Mouse (Mus musculus): ENCODE measurements around the gene Ablim2. TPM values are rescaled to one million over a fixed set of nuclear protein-coding genes. Genes with fewer than 3 reads are reported as not detected.

The Ablim2 gene
- total RNA-seq, 1 experiment: 1.6 TPM

- in situ Hi-C loops (cut with MboI; ENCODE audit: low sequenced_read_pairs in 2 of 2, unreplicated experiment in 2 of 2): no loop called here
These were observed 141.3 kb downstream of the Ablim2 start for GRCm38 (mm10) chr5:35898994-35899393.

GRCm38 (mm10) chr5:35900401-35901225, 142.9 kb downstream of the Ablim2 start:
- DNase-seq (ENCODE audit: low read depth, low spot score): no peak
- in situ Hi-C loops (cut with MboI; ENCODE audit: low sequenced_read_pairs in 2 of 2, unreplicated experiment in 2 of 2): no loop called here
- Histone ChIP-seq H3K27ac (ENCODE audit: insufficient read depth, low read depth, low read length, poor library complexity, severe bottlenecking) (peak overlapping the region; percentile 60; the same call in 1 of the 2 replicates), H3K9me3 (ENCODE audit: control insufficient read depth, insufficient read depth, low read depth, low read length) (no peaks in the 10 kb centered on the region), H3K4me1 (ENCODE audit: control insufficient read depth in 2 of 2, insufficient read depth in 2 of 2, low read length in 2 of 2, poor library complexity in 1 of 2) (peaks cover 0 to 13% of the 10 kb centered on the region in 2 experiments; a peak in 2 of 4 replicates), H3K36me3 (ENCODE audit: control insufficient read depth, insufficient read depth, low read length, poor library complexity, severe bottlenecking) (no peaks in the 10 kb centered on the region), H3K9ac (ENCODE audit: insufficient read depth, low read depth, low read length, poor library complexity, severe bottlenecking) (no peak overlapping the region), H3K4me3 (ENCODE audit: insufficient read depth in 1 of 2, low read depth in 1 of 2, low read length in 2 of 2, poor library complexity in 1 of 2, severe bottlenecking in 1 of 2) (no peak overlapping the region)
- TF ChIP-seq ZC3H11A (IDR thresholded peaks at IDR 0.05; ENCODE audit: borderline replicate concordance, low read depth, low read length) (no peak), MAFK (IDR thresholded peaks at IDR 0.05; ENCODE audit: insufficient read depth, low read depth, low read length) (no peak), ZNF384 (IDR thresholded peaks at IDR 0.05; ENCODE audit: low read depth, low read length) (no peak), CHD2 (IDR thresholded peaks at IDR 0.05; ENCODE audit: low read depth, low read length) (no peak)

More at GRCm38 (mm10) chr5:35898994-35899393, 141.3 kb downstream of the Ablim2 start:
- H3K4me3 ChIP-seq (ENCODE audit: insufficient read depth in 1 of 2, low read depth in 1 of 2, low read length in 2 of 2, poor library complexity in 1 of 2, severe bottlenecking in 1 of 2): no peak overlapping the region
- no peak overlapping the region for H3K9ac ChIP-seq (ENCODE audit: insufficient read depth, low read depth, low read length, poor library complexity, severe bottlenecking)
- H3K36me3 ChIP-seq (ENCODE audit: control insufficient read depth, insufficient read depth, low read length, poor library complexity, severe bottlenecking): no peaks in the 10 kb centered on the region
- H3K27ac ChIP-seq (ENCODE audit: insufficient read depth, low read depth, low read length, poor library complexity, severe bottlenecking): no peak overlapping the region
- no peak for TF ChIP-seq ZC3H11A (IDR thresholded peaks at IDR 0.05; ENCODE audit: borderline replicate concordance, low read depth, low read length)
- no peak for TF ChIP-seq ZNF384 (IDR thresholded peaks at IDR 0.05; ENCODE audit: low read depth, low read length)
- TF ChIP-seq CHD2 (IDR thresholded peaks at IDR 0.05; ENCODE audit: low read depth, low read length): no peak
- no peak for TF ChIP-seq MAFK (IDR thresholded peaks at IDR 0.05; ENCODE audit: insufficient read depth, low read depth, low read length)
- no peaks in the 10 kb centered on the region for H3K9me3 ChIP-seq (ENCODE audit: control insufficient read depth, insufficient read depth, low read depth, low read length)
- no peak for DNase-seq (ENCODE audit: low read depth, low spot score)
- H3K4me1 ChIP-seq (ENCODE audit: control insufficient read depth in 2 of 2, insufficient read depth in 2 of 2, low read length in 2 of 2, poor library complexity in 1 of 2): peaks cover 0 to 17% of the 10 kb centered on the region in 2 experiments; a peak in 2 of 4 replicates

GRCm38 (mm10) chr5:35901226-35901809, 143.6 kb downstream of the Ablim2 start:
- TF ChIP-seq ZC3H11A (IDR thresholded peaks at IDR 0.05; ENCODE audit: borderline replicate concordance, low read depth, low read length) (no peak), CHD2 (IDR thresholded peaks at IDR 0.05; ENCODE audit: low read depth, low read length) (no peak), MAFK (IDR thresholded peaks at IDR 0.05; ENCODE audit: insufficient read depth, low read depth, low read length) (no peak), ZNF384 (IDR thresholded peaks at IDR 0.05; ENCODE audit: low read depth, low read length) (no peak), HCFC1 (IDR thresholded peaks at IDR 0.05; ENCODE audit: borderline replicate concordance, insufficient read depth, low read length) (no peak)
- in situ Hi-C loops (cut with MboI; ENCODE audit: low sequenced_read_pairs in 2 of 2, unreplicated experiment in 2 of 2): no loop called here
- peaks cover 0 to 13% of the 10 kb centered on the region in 2 experiments; a peak in 2 of 4 replicates for H3K4me1 ChIP-seq (ENCODE audit: control insufficient read depth in 2 of 2, insufficient read depth in 2 of 2, low read length in 2 of 2, poor library complexity in 1 of 2)
- DNase-seq (ENCODE audit: low read depth, low spot score): no peak
- H3K9ac ChIP-seq (ENCODE audit: insufficient read depth, low read depth, low read length, poor library complexity, severe bottlenecking): no peak overlapping the region; the same call in 1 of the 2 replicates
- H3K27ac ChIP-seq (ENCODE audit: insufficient read depth, low read depth, low read length, poor library complexity, severe bottlenecking): peak overlapping the region; percentile 60; the same call in 1 of the 2 replicates
- no peak overlapping the region for H3K4me3 ChIP-seq (ENCODE audit: insufficient read depth in 1 of 2, low read depth in 1 of 2, low read length in 2 of 2, poor library complexity in 1 of 2, severe bottlenecking in 1 of 2)
- no peaks in the 10 kb centered on the region for H3K9me3 ChIP-seq (ENCODE audit: control insufficient read depth, insufficient read depth, low read depth, low read length)
- H3K36me3 ChIP-seq (ENCODE audit: control insufficient read depth, insufficient read depth, low read length, poor library complexity, severe bottlenecking): no peaks in the 10 kb centered on the region

GRCm38 (mm10) chr5:35903456-35903855, 145.8 kb downstream of the Ablim2 start:
- peaks cover 0 to 13% of the 10 kb centered on the region in 2 experiments; a peak in 2 of 4 replicates for H3K4me1 ChIP-seq (ENCODE audit: control insufficient read depth in 2 of 2, insufficient read depth in 2 of 2, low read length in 2 of 2, poor library complexity in 1 of 2)
- in situ Hi-C loops (cut with MboI; ENCODE audit: low sequenced_read_pairs in 2 of 2, unreplicated experiment in 2 of 2): no loop called here
- no peaks in the 10 kb centered on the region for H3K36me3 ChIP-seq (ENCODE audit: control insufficient read depth, insufficient read depth, low read length, poor library complexity, severe bottlenecking)
- H3K9me3 ChIP-seq (ENCODE audit: control insufficient read depth, insufficient read depth, low read depth, low read length): no peaks in the 10 kb centered on the region
- no peak overlapping the region for H3K4me3 ChIP-seq (ENCODE audit: insufficient read depth in 1 of 2, low read depth in 1 of 2, low read length in 2 of 2, poor library complexity in 1 of 2, severe bottlenecking in 1 of 2)
- no peak for DNase-seq (ENCODE audit: low read depth, low spot score)
- H3K27ac ChIP-seq (ENCODE audit: insufficient read depth, low read depth, low read length, poor library complexity, severe bottlenecking): no peak overlapping the region
- TF ChIP-seq MAFK (IDR thresholded peaks at IDR 0.05; ENCODE audit: insufficient read depth, low read depth, low read length) (no peak), CHD2 (IDR thresholded peaks at IDR 0.05; ENCODE audit: low read depth, low read length) (no peak), ZNF384 (IDR thresholded peaks at IDR 0.05; ENCODE audit: low read depth, low read length) (no peak), HCFC1 (IDR thresholded peaks at IDR 0.05; ENCODE audit: borderline replicate concordance, insufficient read depth, low read length) (no peak), ZC3H11A (IDR thresholded peaks at IDR 0.05; ENCODE audit: borderline replicate concordance, low read depth, low read length) (no peak)
- no peak overlapping the region for H3K9ac ChIP-seq (ENCODE audit: insufficient read depth, low read depth, low read length, poor library complexity, severe bottlenecking)
